7 mouse cellular contexts compared by ENCODE assay signal in the genomic region with DNA sequence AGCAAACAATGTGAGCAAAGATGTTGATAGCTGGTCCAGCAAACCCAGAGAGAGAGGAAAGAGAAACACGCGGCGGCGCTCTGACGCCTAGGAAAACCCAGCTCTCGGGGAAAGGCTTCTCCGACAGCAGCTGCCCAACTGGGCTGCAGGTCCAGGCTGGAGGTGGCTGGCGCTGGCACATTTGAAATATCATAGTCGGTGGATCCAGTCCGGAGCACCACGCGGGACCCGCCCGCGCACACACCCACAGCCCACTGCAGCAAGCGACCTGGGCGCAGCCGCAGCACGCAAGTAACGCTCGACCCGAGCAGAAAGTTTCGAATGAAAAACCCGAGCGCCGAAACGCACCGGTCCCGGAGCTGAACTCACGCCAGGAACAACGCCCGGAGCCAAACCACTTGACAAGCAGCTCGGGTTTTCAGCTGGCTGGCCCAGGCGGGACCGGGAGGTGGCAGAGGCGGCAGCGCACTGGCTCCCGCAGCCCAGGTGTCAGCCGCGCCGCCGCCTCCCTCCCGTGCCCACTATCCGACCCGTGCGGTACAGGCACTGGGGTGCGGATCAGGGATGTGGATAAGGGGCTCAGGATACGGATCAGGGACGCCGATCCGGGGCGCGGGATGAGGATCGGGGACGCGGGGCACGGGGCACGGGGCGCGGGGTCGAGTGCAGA. TPM values are rescaled to one million over a fixed set of nuclear protein-coding genes. Genes with fewer than 3 reads are reported as not detected.
DNase-seq lines count a peak whose midpoint lies in the region; ATAC-seq lines count a peak whose summit lies in the region.

No protein-coding gene starts in this region.

- no peaks in the 10 kb centered on the region for H3K36me3 ChIP-seq in intestine, embryonic 16.5 days (ENCODE audit: control insufficient read depth, insufficient read depth, low read length)
- H3K36me3 ChIP-seq in limb, embryonic 11.5 days (ENCODE audit: control insufficient read depth, insufficient read depth, low read length), result no peaks in the 10 kb centered on the region
- H3K36me3 ChIP-seq in midbrain, embryonic 13.5 days, result no peaks in the 10 kb centered on the region

- under 1% methylated on average over 61 of the region's 61 CpGs for WGBS in intestine, embryonic 16.5 days
- WGBS in limb, embryonic 11.5 days, result under 1% methylated on average over 58 of the region's 61 CpGs
- under 1% methylated on average over 61 of the region's 61 CpGs for WGBS in midbrain, embryonic 13.5 days

- H3K9ac ChIP-seq in intestine, embryonic 16.5 days (ENCODE audit: low read depth, low read length), result peak overlapping the region; percentile 79
- H3K9ac ChIP-seq in limb, embryonic 11.5 days (ENCODE audit: low read length), result peak overlapping the region; percentile 75
- H3K9ac ChIP-seq in midbrain, embryonic 13.5 days (replicated peaks), result peak overlapping the region; percentile 87

- H3K27ac ChIP-seq in intestine, embryonic 16.5 days (ENCODE audit: low read length), result no peak overlapping the region
- H3K27ac ChIP-seq in limb, embryonic 11.5 days (replicated peaks; ENCODE audit: low read depth, low read length), result no peak overlapping the region
- peak overlapping the region; percentile 87 for H3K27ac ChIP-seq in midbrain, embryonic 13.5 days

- peak; percentile 68 for ATAC-seq in intestine, embryonic 16.5 days
- ATAC-seq in limb, embryonic 11.5 days (ENCODE audit: insufficient number of reproducible peaks, low FRiP score, low TSS enrichment, low read depth), result peak; percentile 58; the same call in 1 of the 2 replicates
- peak; percentile 79 for ATAC-seq in midbrain, embryonic 13.5 days

- intact Hi-C loops in gastrocnemius, postnatal 36 days (cut with DNase I), result no loop called here

- H3K27me3 ChIP-seq in intestine, embryonic 16.5 days (replicated peaks; ENCODE audit: control insufficient read depth, insufficient read depth, low read length), result no peaks in the 10 kb centered on the region
- no peaks in the 10 kb centered on the region for H3K27me3 ChIP-seq in limb, embryonic 11.5 days (ENCODE audit: control insufficient read depth, insufficient read depth, low read length)
- H3K27me3 ChIP-seq in midbrain, embryonic 13.5 days, result no peaks in the 10 kb centered on the region; the same call in 1 of the 2 replicates

- peak; percentile 47 to 53 for DNase-seq in adrenal gland, adult 18-20 months (ENCODE audit: low spot score in 2 of 2)
- peak; percentile 78 for DNase-seq in embryo, embryonic 10.5 days (ENCODE audit: low spot score)
- DNase-seq in gastrocnemius, postnatal 36 days, result peak; percentile 61 to 63
- peak; percentile 74 for DNase-seq in limb, embryonic 11.5 days (ENCODE audit: low spot score)
- peak; percentile 6 for DNase-seq in spleen, adult 12 weeks (ENCODE audit: low spot score)

- H3K4me2 ChIP-seq in intestine, embryonic 16.5 days (ENCODE audit: low read depth, low read length), result peak overlapping the region; percentile 95
- peak overlapping the region; percentile 91 for H3K4me2 ChIP-seq in limb, embryonic 11.5 days (ENCODE audit: low read depth, severe bottlenecking)
- peak overlapping the region; percentile 87 for H3K4me2 ChIP-seq in midbrain, embryonic 13.5 days (replicated peaks)

- H3K9me3 ChIP-seq in intestine, embryonic 16.5 days (ENCODE audit: control insufficient read depth, low read length), result no peaks in the 10 kb centered on the region
- H3K9me3 ChIP-seq in limb, embryonic 11.5 days (ENCODE audit: control insufficient read depth, low read length), result no peaks in the 10 kb centered on the region
- no peaks in the 10 kb centered on the region for H3K9me3 ChIP-seq in midbrain, embryonic 13.5 days

- peak overlapping the region; percentile 97 for H3K4me3 ChIP-seq in intestine, embryonic 16.5 days (ENCODE audit: low read length)
- peak overlapping the region; percentile 92 for H3K4me3 ChIP-seq in limb, embryonic 11.5 days (ENCODE audit: low read depth, low read length)
- peak overlapping the region; percentile 71 for H3K4me3 ChIP-seq in midbrain, embryonic 13.5 days (replicated peaks)

- H3K4me1 ChIP-seq in intestine, embryonic 16.5 days (ENCODE audit: control insufficient read depth, insufficient read depth, low read length), result no peaks in the 10 kb centered on the region
- H3K4me1 ChIP-seq in limb, embryonic 11.5 days (ENCODE audit: control insufficient read depth, insufficient read depth, low read length), result 0 out of 2 replicates have a peak, but pooled peaks cover 5% of the 10 kb centered on the region
- peaks cover 12% of the 10 kb centered on the region for H3K4me1 ChIP-seq in midbrain, embryonic 13.5 days (replicated peaks)

RNA-seq across cellular contexts. Expression of a gene that starts 9.5 kb away (rescaled TPM):
- 10 to 100 TPM; 41.3 to 45.4 TPM for total RNA-seq in adrenal gland, adult 18-20 months (2021)
- total RNA-seq in gastrocnemius, postnatal 36 days (2021), result 10 to 100 TPM; 22.2 to 30.2 TPM
- polyA plus RNA-seq in intestine, embryonic 16.5 days (2015; fragmentation: Nextera tagmentation; extraction: Ambion mirVana), result 30.5 and 32.1 TPM in 2 replicates
- polyA plus RNA-seq in limb, embryonic 11.5 days (2014; fragmentation: Nextera tagmentation; extraction: Ambion mirVana), result 57.2 and 61.0 TPM in 2 replicates
- polyA plus RNA-seq in midbrain, embryonic 13.5 days (2015; fragmentation: Nextera tagmentation; extraction: Ambion mirVana), result 96.6 and 101 TPM in 2 replicates

Comparison
In these comparisons a context has a peak if more than half of its experiments do, and no peak if none do; other contexts are left out.
1. DNase-seq: peak in every context shown above with its lines; median percentile 78 in embryo, embryonic 10.5 days; 74 in limb, embryonic 11.5 days; 62 in gastrocnemius, postnatal 36 days; 50 in adrenal gland, adult 18-20 months; 6 in spleen, adult 12 weeks.